Comparison of ENCODE assay signal across 9 mouse cellular contexts in genomic region chr12:51865061-51865789, GRCm38 (mm10). TPM values are rescaled to one million over a fixed set of nuclear protein-coding genes. Genes with fewer than 3 reads are reported as not detected.
A peak's percentile ranks its signal among the peaks of the same experiment; 100 is the strongest.
DNase-seq lines count a peak whose midpoint lies in the region; ATAC-seq and TF ChIP-seq lines count a peak whose summit lies in the region.
"Had no signal": no experiment of that assay in that cellular context is flagged by ENCODE, and none has a peak within 500 bp of the region (broad histone marks: within the 10 kb centered on the region; RNA-seq: fewer than 3 reads in every experiment).

No protein-coding gene starts in this region.

- H3K4me1 ChIP-seq in forebrain, embryonic 15.5 days, result peaks cover 17% of the 10 kb centered on the region
- peaks cover 6% of the 10 kb centered on the region for H3K4me1 ChIP-seq in kidney, embryonic 16.5 days (ENCODE audit: insufficient read depth, low read length)

- peak overlapping the region; percentile 96 for H3K27ac ChIP-seq in gastrocnemius, adult 2 months
- peak overlapping the region; percentile 59 for H3K27ac ChIP-seq in forebrain, embryonic 15.5 days (replicated peaks)
- H3K27ac ChIP-seq in kidney, embryonic 16.5 days (ENCODE audit: low read length), result no peak overlapping the region
- H3K27ac ChIP-seq: heart, embryonic 13.5 days had no signal

- peak; percentile 59 for DNase-seq in gastrocnemius, adult 2 months
- no peak for DNase-seq in gastrocnemius, postnatal 14 days
- peak; percentile 70 for DNase-seq in CD4-positive, CD25-positive, alpha-beta regulatory T cell, adult 2 months (ENCODE audit: low read depth, low spot score)
- no peak for DNase-seq in layer of hippocampus, adult 9-11 months

- H3K4me3 ChIP-seq in gastrocnemius, adult 2 months, result peak overlapping the region; percentile 64
- no peak overlapping the region for H3K4me3 ChIP-seq in forebrain, embryonic 15.5 days
- H3K4me3 ChIP-seq in kidney, embryonic 16.5 days (ENCODE audit: low read length), result no peak overlapping the region
- H3K4me3 ChIP-seq: heart, embryonic 13.5 days had no signal

- intact Hi-C loops in gastrocnemius, adult 2 months (cut with DNase I), result no loop called here
- intact Hi-C loops in gastrocnemius, postnatal 14 days (cut with DNase I; ENCODE audit: low total_unique reads), result no loop called here

- H3K9ac ChIP-seq in forebrain, embryonic 15.5 days (replicated peaks), result no peak overlapping the region
- no peak overlapping the region for H3K9ac ChIP-seq in kidney, embryonic 16.5 days (replicated peaks; ENCODE audit: low read length)
- H3K9ac ChIP-seq: heart, embryonic 13.5 days had no signal

- TF ChIP-seq CTCF in gastrocnemius, adult 2 months (IDR thresholded peaks at IDR 0.05), result no peak

- H3K9me3 ChIP-seq in forebrain, embryonic 15.5 days, result no peaks in the 10 kb centered on the region
- no peaks in the 10 kb centered on the region for H3K9me3 ChIP-seq in kidney, embryonic 16.5 days (ENCODE audit: low read length)
- H3K9me3 ChIP-seq: heart, embryonic 13.5 days had no signal

- H3K4me2 ChIP-seq in forebrain, embryonic 15.5 days (replicated peaks), result no peak overlapping the region
- H3K4me2 ChIP-seq in kidney, embryonic 16.5 days (replicated peaks; ENCODE audit: low read depth, low read length), result no peak overlapping the region
- H3K4me2 ChIP-seq: heart, embryonic 13.5 days had no signal

- peak; percentile 20; the same call in 1 of the 2 replicates for ATAC-seq in forebrain, embryonic 15.5 days (replicated peaks)
- peak; percentile 28 for ATAC-seq in megakaryocyte, adult 5-6 weeks (ENCODE audit: poor library complexity, severe bottlenecking)
- ATAC-seq in cerebellum, adult (ENCODE audit: insufficient number of reproducible peaks, low FRiP score, low TSS enrichment), result no peak
- ATAC-seq in kidney, embryonic 16.5 days (ENCODE audit: low FRiP score, low TSS enrichment), result no peak

- no peaks in the 10 kb centered on the region for H3K36me3 ChIP-seq in forebrain, embryonic 15.5 days
- no peaks in the 10 kb centered on the region for H3K36me3 ChIP-seq in kidney, embryonic 16.5 days (ENCODE audit: insufficient read depth, low read length)
- H3K36me3 ChIP-seq: heart, embryonic 13.5 days had no signal

- H3K27me3 ChIP-seq in forebrain, embryonic 15.5 days, result no peaks in the 10 kb centered on the region
- H3K27me3 ChIP-seq in kidney, embryonic 16.5 days (ENCODE audit: insufficient read depth, low read length), result no peaks in the 10 kb centered on the region
- H3K27me3 ChIP-seq: heart, embryonic 13.5 days had no signal

- 35% methylated on average over 9 of the region's 9 CpGs for WGBS in forebrain, embryonic 15.5 days
- 54% methylated on average over 9 of the region's 9 CpGs for WGBS in kidney, embryonic 16.5 days

RNA-seq across cellular contexts. Expression of gene Hectd1, which starts 35.9 kb away (rescaled TPM):
- 100 to 1,000 TPM in 1 of 2 experiments, 10 to 100 TPM in 1; 98.6 to 100 TPM for total RNA-seq in gastrocnemius, adult 2 months (2021)
- 10 to 100 TPM; 79.2 to 97.2 TPM for total RNA-seq in gastrocnemius, postnatal 14 days (2021)
- polyA plus RNA-seq in forebrain, embryonic 15.5 days (2015; fragmentation: Nextera tagmentation; extraction: Ambion mirVana), result 38.8 and 42.7 TPM in 2 replicates
- total RNA-seq in megakaryocyte, adult 5-6 weeks (2015), result 47.5 and 49.2 TPM in 2 replicates
- total RNA-seq in megakaryocyte, adult 5-6 weeks (2017), result 89.7 and 96.1 TPM in 2 replicates
- 37.3 and 41.8 TPM in 2 replicates for polyA plus RNA-seq in kidney, embryonic 16.5 days (2015; fragmentation: Nextera tagmentation; extraction: Ambion mirVana)

Comparison
In these comparisons a context has a peak if more than half of its experiments do, and no peak if none do; other contexts are left out.
1. DNase-seq: peak in gastrocnemius, adult 2 months (single experiment) and CD4-positive, CD25-positive, alpha-beta regulatory T cell, adult 2 months (single experiment); none in gastrocnemius, postnatal 14 days (single experiment) and layer of hippocampus, adult 9-11 months (single experiment).
2. ATAC-seq: peak in forebrain, embryonic 15.5 days (single experiment) and megakaryocyte, adult 5-6 weeks (single experiment); none in cerebellum, adult (single experiment) and kidney, embryonic 16.5 days (single experiment).